Mouse (Mus musculus) layer of hippocampus, postnatal 14 days (tissue): ENCODE measurements around the gene Mkrn2os. TPM values are rescaled to one million over a fixed set of nuclear protein-coding genes. Genes with fewer than 3 reads are reported as not detected.

Experiments
- DNase-seq, 2 experiments: peaks; one replicate each; pipeline ENCODE4 v3.0.0; 2021 to 2022; ENCODE audit warnings: low spot score in 2 of 2, mixed read lengths in 1 of 2
- total RNA-seq, 2 experiments: library from RNA; stranded (reverse); gene quantifications; 2 replicates each; pipeline ENCODE4 v1.2.3; 2021

Mkrn2os gene
- total RNA-seq, 2 experiments from 2014 or later, result not detected

DNA sequence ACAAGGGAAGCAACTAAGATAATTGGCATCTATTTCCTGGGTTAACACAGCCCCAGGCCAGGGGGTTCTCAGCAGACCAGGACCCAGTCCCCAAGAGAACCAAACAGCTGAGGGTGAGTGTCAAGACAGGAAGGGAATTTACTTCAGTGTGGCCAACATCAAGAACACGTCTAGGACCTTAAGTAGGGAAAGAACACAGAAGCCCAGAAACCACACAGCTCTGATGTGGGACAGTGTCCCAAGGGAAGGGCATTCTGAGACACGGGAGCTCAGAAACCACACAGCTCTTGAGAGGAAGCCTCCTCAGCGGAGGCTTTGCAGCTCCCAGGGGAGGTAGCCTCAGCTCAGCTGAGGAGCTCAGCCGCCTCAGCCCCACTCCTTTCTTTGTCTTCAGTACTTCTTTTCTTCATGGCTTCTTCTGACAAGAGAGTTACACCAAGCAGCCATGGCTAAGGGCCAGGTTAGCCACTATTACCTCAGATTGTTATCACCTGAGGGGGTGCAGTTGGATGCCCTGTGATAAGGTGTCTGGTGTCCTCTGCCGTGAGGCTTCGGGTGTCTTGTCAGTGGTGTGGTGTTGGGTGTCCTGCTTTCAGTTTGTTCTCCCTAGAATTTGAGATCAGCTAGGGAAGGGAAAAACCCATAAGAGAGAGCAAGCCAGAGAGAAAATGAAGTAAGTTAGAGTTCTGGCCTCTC, 8.8 kb downstream of the Mkrn2os start:
- DNase-seq, result no peak

DNA sequence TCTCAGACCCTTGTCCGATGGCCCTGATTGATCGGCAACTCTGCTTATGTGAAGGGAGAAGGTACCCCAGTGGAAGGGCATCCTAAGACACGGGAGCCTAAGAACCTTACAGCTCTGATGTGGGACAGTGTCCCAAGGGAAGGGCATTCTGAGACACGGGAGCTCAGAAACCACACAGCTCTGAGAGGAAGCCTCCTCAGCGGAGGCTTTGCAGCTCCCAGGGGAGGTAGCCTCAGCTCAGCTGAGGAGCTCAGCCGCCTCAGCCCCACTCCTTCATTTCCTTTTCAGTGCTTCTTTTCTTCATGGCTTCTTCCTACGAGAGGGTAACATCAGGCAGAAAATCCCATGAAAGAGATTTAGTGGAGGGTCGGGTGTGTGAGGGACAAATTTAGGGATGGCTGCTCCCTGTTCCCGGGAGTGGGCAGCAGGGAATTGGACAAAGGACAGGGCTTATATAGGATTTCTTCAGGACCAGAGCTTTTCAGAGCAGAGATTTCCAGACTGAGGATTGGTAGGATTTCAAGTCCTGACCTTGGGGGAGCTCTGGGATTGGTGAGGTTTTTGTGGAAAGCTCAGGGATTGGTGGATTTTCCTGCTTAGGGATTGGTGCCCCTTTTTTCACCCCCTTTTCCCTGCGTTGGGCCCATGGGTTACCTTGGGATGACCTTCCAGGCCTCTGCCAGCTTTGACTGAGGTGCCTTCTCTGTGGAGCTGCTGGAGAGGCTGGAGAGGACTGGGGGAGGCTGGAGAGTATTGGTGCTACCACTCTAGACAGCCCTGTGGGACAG, 9.9 kb downstream of the Mkrn2os start:
- no peak for DNase-seq

GRCm38 (mm10) chr6:115580810-115581209, 11.6 kb downstream of the Mkrn2os start:
- DNase-seq, result no peak

- DNase-seq, result no peak
These were observed 14.4 kb downstream of the Mkrn2os start for GRCm38 (mm10) chr6:115577941-115578340.

GRCm38 (mm10) chr6:115577407-115577806, 15.0 kb downstream of the Mkrn2os start:
- no peak for DNase-seq

- no peak for DNase-seq
These were observed 18.2 kb downstream of the Mkrn2os start for GRCm38 (mm10) chr6:115574171-115574570.

GRCm38 (mm10) chr6:115565479-115566045, 26.8 kb downstream of the Mkrn2os start:
- no peak for DNase-seq

DNA sequence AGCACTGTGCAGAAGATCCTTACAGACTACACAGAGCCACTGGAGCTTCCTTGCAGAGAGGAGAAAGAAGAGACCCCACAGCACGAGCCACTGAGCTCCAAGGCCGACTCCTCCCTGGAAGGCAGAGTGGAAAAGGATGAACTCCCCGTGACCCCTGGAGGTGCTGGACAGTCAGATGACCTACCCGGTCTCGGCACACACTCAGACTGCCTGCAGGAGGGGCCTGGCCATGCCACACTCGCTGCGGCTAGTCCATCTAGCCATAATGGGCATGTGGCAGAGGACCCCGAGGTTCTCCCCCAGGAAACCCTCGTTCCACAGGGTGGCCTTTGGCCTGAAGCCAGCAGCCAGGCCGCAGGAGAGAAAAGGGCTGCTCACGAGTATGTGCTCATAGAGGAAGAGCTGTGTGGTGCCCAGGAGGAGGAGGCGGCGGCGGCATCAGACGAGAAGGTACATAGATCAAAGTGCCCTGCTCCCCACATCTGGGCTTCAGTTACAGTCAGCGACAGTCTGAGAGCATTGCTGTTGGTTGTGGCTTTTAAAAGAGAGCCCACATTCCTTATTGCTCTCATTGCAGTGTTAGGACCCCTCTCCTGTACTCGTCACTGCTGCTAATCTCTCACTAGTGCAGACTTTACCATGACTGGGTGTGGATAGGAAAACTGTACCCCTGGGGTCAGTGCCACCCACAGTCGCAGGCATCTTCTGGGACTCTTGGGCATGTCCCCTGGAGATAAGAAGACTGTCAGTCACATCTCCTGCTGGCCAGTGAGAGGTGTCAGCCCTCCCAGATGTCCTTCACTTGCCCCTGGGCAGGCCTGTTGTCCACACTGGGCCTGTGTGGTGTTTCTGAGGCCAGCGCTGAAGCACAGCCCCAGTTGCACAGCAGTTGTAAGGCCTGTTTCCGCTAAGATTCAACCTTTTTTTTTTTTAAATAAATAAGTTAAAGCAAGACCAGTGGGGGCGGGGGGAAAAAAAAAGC, 32.4 kb downstream of the Mkrn2os start:
- no peak for DNase-seq

DNA sequence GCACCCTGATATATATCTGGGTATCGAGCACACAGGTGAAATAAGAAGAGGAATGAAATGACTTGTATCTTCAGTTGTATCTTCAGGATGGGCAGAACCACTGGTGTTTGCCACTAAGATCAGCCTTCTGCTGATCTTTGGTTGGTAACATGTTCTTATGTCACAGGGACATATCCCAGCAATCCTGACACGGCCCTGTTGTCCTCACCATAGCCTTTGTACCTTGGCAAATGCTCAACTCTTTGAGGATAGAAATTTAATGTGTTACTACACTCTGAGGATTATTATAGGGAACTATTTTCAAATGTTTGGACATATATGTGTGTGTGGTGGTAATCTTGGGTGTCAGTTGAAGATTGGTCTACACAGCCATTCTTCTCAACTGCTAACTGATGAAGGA, 34.2 kb downstream of the Mkrn2os start:
- DNase-seq, result no peak

GRCm38 (mm10) chr6:115555485-115555884, 36.9 kb downstream of the Mkrn2os start:
- DNase-seq, result no peak

GRCm38 (mm10) chr6:115546276-115546675, 46.1 kb downstream of the Mkrn2os start:
- peak; percentile 24 to 34 for DNase-seq

DNA sequence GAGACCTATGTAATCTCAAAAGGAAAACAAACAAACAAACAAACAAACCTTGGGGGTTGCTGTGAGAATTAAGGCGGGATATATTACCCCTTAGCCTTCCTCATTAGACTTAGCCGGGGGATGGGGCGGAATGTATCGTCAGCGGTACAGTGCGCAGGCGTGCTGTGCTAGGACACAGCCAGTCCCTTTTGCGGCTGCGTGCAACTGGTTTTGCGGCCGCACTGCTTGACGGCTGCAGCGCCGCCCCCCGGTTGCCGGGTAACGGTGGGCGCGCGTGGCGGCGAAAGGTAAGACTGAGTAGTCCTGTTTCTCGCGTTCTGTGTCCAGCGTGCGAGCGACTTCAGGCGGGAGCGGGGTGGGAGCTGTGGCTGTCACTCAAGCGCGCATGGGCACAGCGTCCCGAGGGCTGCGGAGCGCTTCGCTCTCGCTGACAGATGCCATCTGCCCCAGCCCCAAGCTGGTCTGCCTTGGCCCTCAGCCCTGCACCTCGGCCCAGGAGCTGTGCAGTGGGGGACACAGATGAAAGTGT, 47.9 kb downstream of the Mkrn2os start, which contains the start of gene Tsen2:
Gene Tsen2, plus strand, starts transcription at position 223 of the 529 bp plus-strand sequence.
- peak; percentile 97 to 98 for DNase-seq

GRCm38 (mm10) chr6:115542341-115542740, 50.0 kb downstream of the Mkrn2os start:
- DNase-seq, result no peak

DNA sequence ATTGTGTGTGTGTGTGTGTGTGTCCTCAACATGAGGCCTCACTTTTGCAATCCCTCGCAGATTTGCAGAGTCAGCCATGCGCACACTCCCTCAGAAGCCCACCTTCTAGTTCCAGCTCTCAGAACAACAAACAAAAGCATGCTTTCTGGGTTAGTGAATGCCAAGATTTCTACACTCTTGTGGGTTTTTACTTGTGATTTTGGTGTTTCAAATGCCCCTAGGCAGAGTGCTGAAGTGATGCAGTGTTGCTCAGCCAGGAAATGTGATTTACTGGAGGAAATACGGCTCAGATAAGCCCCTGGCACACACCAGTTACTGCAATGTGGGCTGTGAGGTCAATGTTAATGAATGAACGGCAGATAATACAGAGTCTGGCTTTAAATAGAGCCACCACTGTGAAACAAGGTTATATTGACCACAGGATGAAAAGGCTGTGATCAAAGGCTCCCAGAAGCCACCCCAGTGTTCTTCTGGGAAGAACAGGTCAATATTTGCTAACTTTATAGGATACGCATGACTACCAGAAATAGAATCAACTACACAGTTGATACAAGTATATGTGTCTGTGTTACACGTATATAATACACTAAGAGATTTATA, 50.6 kb downstream of the Mkrn2os start:
- DNase-seq, result no peak

DNA sequence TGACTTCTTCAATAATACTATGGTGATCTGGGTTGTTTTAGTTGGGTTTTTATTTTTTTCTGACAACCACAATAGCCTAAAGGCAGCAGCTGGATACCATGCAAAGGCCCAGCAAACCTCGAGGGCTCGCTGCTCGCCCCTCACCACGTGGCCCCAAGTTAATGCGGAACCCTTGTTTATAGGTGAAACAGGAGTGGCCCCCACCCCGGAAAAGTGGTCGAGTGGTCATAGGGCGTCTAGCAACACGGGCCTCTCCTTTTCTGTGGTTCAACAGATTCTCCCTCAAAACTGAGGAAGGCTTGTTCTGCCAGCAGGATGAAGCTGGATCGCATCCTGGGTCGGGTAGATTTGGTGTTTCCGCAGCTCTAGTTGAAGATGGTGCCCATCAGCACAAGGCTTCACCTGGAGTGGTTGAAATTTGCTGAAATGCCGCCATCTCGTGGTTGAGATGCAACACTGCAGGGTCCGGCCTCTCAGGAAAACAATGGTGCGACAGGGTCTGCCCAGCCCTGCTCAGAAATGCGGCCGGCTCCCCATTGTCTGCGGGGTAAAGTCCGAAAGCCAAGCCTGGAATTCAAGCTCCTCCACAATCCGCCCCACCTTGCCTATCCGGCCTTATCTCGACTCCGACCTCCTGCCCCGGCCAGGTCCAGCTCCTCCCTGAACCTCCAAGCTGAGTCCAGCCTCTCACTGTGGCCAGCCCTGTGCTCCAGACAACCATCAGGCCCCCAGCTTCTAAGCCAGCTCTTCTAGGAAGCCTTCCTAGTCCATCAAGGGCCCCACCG, 53.5 kb downstream of the Mkrn2os start:
- DNase-seq, result peak; percentile 84 to 85

DNA sequence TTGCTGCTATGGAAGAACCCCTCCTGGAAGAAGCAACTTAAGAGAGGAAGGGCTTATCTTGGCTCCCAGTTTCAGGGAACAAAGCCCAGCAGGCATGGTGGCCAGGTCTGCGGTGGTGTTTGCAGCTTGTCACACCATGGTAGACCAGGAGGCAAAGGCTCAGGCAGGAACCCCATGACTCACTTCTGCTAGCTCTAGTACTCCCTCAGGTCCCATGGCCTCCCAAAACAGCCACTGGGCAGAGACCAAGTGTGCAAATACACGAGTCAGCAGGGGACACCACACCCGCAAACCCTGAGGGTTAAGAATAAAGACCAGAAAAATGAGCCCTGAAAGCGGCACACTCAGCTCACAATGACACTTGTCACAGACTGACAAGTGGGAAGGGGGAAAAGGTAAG, 56.2 kb downstream of the Mkrn2os start:
- DNase-seq, result no peak

- DNase-seq, result no peak
These were observed 57.8 kb downstream of the Mkrn2os start for GRCm38 (mm10) chr6:115534617-115535016.
